Mouse (Mus musculus) megakaryocyte, embryonic 14.5 days (primary cell): Measurements from ENCODE around the gene Itm2c.

Experiments used
- FLI1 ChIP-seq: IDR thresholded peaks from 2 replicates; pipeline ENCODE4 v1.6.1; 2012; ENCODE audit warnings: low read length, inconsistent platforms, mixed read lengths
- GATA1 ChIP-seq: IDR thresholded peaks from 3 replicates; pipeline ENCODE4 v1.6.1; 2012; ENCODE audit warnings: mixed read lengths, low read length, inconsistent platforms, borderline replicate concordance

DNA sequence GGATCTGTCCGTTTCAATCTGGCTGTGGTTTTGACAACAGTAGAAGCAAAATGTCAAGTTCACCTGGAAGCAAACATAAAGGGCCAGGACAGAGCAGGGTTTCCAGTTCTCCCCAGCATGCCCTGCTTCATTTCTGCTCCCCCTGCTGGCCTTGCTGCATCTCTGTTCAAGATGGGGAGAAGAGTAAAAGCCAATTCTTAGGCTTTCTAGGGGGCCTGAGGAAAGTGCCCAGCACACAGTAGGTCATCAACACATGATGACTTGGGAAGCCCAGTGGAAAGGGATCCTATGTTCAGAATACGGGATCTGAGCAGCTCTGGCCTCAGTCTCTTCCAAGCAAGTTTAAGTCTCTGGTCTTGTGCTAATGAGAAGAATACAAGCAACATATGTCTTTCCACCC lies 39.6 kb upstream of the Itm2c start:
- TF ChIP-seq GATA1, result no peak
- no peak for TF ChIP-seq FLI1
